Mouse (Mus musculus) G1E (cell line): Measurements from ENCODE around the gene Fgfr2. TPM values are rescaled to one million over a fixed set of nuclear protein-coding genes. Genes with fewer than 3 reads are reported as not detected.

Experiments
- ATAC-seq: 2 replicates; pipeline ENCODE4 v1.8.0; 2016; ENCODE audit warnings: mild to moderate bottlenecking; ENCODE audit not compliant: insufficient number of reproducible peaks, poor library complexity, low FRiP score, severe bottlenecking; ENCODE audit errors: extremely low read depth
- DNase-seq: peaks from one replicate; pipeline ENCODE4 v3.0.0; 2012; ENCODE audit warnings: low spot score
- H3K27me3 ChIP-seq: 2 replicates; pipeline ENCODE4 v1.6.1; 2012; ENCODE audit warnings: mild to moderate bottlenecking, low read length, inconsistent platforms; ENCODE audit not compliant: insufficient read depth
- H3K36me3 ChIP-seq: replicated peaks from 2 replicates; pipeline ENCODE3; 2012; ENCODE audit warnings: mild to moderate bottlenecking, inconsistent platforms
- H3K4me1 ChIP-seq: 2 replicates; pipeline ENCODE4 v1.6.1; 2012; ENCODE audit warnings: low read depth, low read length, inconsistent platforms, mixed read lengths; ENCODE audit not compliant: insufficient read depth
- H3K4me3 ChIP-seq: 2 replicates; pipeline ENCODE4 v1.5.1; 2012; ENCODE audit warnings: low read depth, mild to moderate bottlenecking, inconsistent platforms, low read length, moderate library complexity, mixed read lengths
- H3K9me3 ChIP-seq: replicated peaks from 2 replicates; pipeline ENCODE4 v1.6.1; 2012; ENCODE audit warnings: inconsistent platforms
- CTCF ChIP-seq: IDR thresholded peaks from 2 replicates; pipeline ENCODE4 v1.5.1; 2012; ENCODE audit warnings: low read depth, low read length, inconsistent platforms, mixed read lengths
- GATA1 ChIP-seq: IDR thresholded peaks from 2 replicates; pipeline ENCODE4 v1.6.1; 2012; ENCODE audit warnings: borderline replicate concordance, low read length, inconsistent platforms, mixed read lengths
- GATA2 ChIP-seq: IDR thresholded peaks from 2 replicates; pipeline ENCODE4 v1.6.1; 2012; ENCODE audit warnings: low read depth, low read length, inconsistent platforms, borderline replicate concordance
- POLR2AphosphoS5 ChIP-seq: IDR thresholded peaks from 2 replicates; pipeline ENCODE4 v1.6.1; 2012; ENCODE audit warnings: low read depth, low read length, inconsistent platforms; ENCODE audit not compliant: insufficient replicate concordance
- TAL1 ChIP-seq: conservative IDR thresholded peaks from 2 replicates; pipeline ENCODE4 v1.6.1; 2012; ENCODE audit warnings: low read depth, low read length, inconsistent platforms, mixed read lengths
- polyA plus RNA-seq: library from polyadenylated mRNA; stranded (reverse); fragments of >175 nt; gene quantifications from 2 replicates; pipeline ENCODE4 v1.2.3, GENCODE M21; 2012
- total RNA-seq, 2 experiments: library from RNA; stranded (forward) in 1 of 2; stranded (reverse) in 1 of 2; fragments of 200-1000 nt in 1 of 2; fragments of >200 nt in 1 of 2; fragmentation: Nextera tagmentation in 1 of 2; gene quantifications; 2 replicates each; pipeline ENCODE4 v1.2.3; 2014 to 2017

Gene Fgfr2
- total and polyA plus RNA-seq, 3 experiments, result 0.22 TPM; not detected in 2

DNA sequence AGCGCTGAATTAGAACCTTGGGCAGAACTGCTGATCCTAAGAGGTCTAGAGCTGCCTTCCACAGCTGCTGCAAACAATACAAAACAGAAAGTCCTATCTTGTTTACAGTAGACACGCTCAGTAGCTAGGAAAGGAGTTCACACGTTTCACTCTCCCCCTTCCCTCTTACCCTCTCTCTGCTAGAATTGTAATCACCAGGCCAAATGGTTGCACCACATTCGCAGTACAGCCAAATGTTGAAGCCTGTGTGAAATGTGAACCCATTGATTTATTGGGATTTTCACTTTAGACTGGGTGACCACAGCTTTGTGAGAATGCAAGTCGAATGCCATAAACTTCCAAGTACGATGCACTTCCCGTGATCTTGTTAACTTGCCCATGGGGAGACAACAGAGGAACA, 1028.5 kb downstream of the Fgfr2 start:
- no peak overlapping the region for H3K4me3 ChIP-seq
- no peak for DNase-seq
- ATAC-seq, result no peak
- H3K27me3 ChIP-seq, result no peaks in the 10 kb centered on the region
- no peak for TF ChIP-seq GATA2
- TF ChIP-seq TAL1, result no peak
- no peak for TF ChIP-seq GATA1
- no peak for TF ChIP-seq POLR2AphosphoS5
- no peak for TF ChIP-seq CTCF
- H3K9me3 ChIP-seq, result peaks cover 58% of the 10 kb centered on the region
- no peaks in the 10 kb centered on the region for H3K4me1 ChIP-seq
- no peaks in the 10 kb centered on the region for H3K36me3 ChIP-seq

- no peaks in the 10 kb centered on the region for H3K27me3 ChIP-seq
- TF ChIP-seq GATA2, result no peak
- no peak for TF ChIP-seq TAL1
- no peak for TF ChIP-seq POLR2AphosphoS5
- no peak for TF ChIP-seq CTCF
- no peak for TF ChIP-seq GATA1
- H3K4me1 ChIP-seq, result no peaks in the 10 kb centered on the region
- H3K36me3 ChIP-seq, result no peaks in the 10 kb centered on the region
- no peak overlapping the region for H3K4me3 ChIP-seq
- no peak for DNase-seq
- peaks cover 50% of the 10 kb centered on the region for H3K9me3 ChIP-seq
- ATAC-seq, result no peak
Measured at GRCm38 (mm10) chr7:132091551-132091950, 1031.6 kb downstream of the Fgfr2 start.

DNA sequence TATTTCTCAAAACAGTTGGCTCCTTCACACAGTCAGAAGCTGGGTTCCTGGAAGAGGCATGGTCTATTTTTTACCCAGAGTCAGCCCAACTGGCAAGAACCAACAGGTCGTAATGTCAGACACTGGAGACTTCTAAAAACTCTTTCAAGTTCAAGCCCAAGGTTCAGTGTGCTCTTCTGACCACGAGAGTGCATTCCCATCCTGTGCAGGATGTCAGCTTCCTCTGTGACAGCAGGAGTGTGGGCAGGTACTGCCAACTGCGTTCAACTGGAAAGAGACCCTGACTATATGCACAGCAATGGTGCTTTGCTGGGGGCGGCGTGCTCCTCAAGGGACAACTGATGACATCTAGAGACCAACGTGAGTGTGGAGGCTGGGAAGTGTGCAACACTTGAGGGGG, 1034.5 kb downstream of the Fgfr2 start:
- Histone ChIP-seq H3K27me3 (no peaks in the 10 kb centered on the region), H3K4me1 (no peaks in the 10 kb centered on the region)
- TF ChIP-seq CTCF, result no peak
- TF ChIP-seq GATA2, result no peak
- no peak for TF ChIP-seq GATA1
- no peak for TF ChIP-seq POLR2AphosphoS5
- no peak for TF ChIP-seq TAL1

GRCm38 (mm10) chr7:132088181-132088580, 1035.0 kb downstream of the Fgfr2 start:
- Histone ChIP-seq H3K4me1 (no peaks in the 10 kb centered on the region), H3K9me3 (peaks cover 32% of the 10 kb centered on the region), H3K27me3 (no peaks in the 10 kb centered on the region), H3K36me3 (no peaks in the 10 kb centered on the region), H3K4me3 (no peak overlapping the region)
- no peak for ATAC-seq
- TF ChIP-seq GATA1 (no peak), TAL1 (no peak), CTCF (no peak), POLR2AphosphoS5 (no peak), GATA2 (no peak)
- no peak for DNase-seq

More for the DNA sequence above, 1034.5 kb downstream of the Fgfr2 start:
- H3K9me3 ChIP-seq, result peaks cover 32% of the 10 kb centered on the region
- no peaks in the 10 kb centered on the region for H3K36me3 ChIP-seq
- DNase-seq, result no peak
- no peak for ATAC-seq
- no peak overlapping the region for H3K4me3 ChIP-seq

GRCm38 (mm10) chr7:132075825-132076224, 1047.3 kb downstream of the Fgfr2 start:
- Histone ChIP-seq H3K4me3 (no peak overlapping the region), H3K27me3 (no peaks in the 10 kb centered on the region), H3K36me3 (no peaks in the 10 kb centered on the region), H3K9me3 (peaks cover 68% of the 10 kb centered on the region), H3K4me1 (no peaks in the 10 kb centered on the region)
- no peak for DNase-seq
- no peak for TF ChIP-seq GATA1
- no peak for TF ChIP-seq POLR2AphosphoS5
- no peak for TF ChIP-seq GATA2
- no peak for TF ChIP-seq CTCF
- TF ChIP-seq TAL1, result no peak
- no peak for ATAC-seq

DNA sequence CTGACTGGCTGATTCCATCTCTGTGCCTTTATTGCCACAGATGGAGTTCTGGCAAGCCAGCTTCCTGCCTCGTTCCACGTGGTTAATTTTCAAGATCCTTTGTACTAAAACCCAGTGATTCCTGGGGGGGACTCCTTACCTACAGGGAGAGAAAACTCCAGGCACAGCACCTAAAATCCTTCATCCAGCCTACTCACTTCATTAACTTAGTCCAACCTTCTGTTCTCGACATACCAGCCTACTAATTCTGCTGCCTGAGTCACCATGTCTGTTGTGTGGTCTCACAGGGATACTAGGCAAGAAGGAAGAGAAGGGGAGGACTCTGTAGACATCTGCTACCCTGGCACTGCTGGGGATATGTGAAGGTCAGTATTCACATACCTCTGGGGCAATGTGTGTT, 1048.6 kb downstream of the Fgfr2 start:
- no peak overlapping the region for H3K4me3 ChIP-seq
- TF ChIP-seq GATA1 (no peak), TAL1 (no peak), POLR2AphosphoS5 (no peak), GATA2 (no peak), CTCF (no peak)
- ATAC-seq (no peak), DNase-seq (no peak)
- no peaks in the 10 kb centered on the region for H3K36me3 ChIP-seq
- H3K27me3 ChIP-seq, result no peaks in the 10 kb centered on the region
- H3K9me3 ChIP-seq, result peaks cover 70% of the 10 kb centered on the region
- no peaks in the 10 kb centered on the region for H3K4me1 ChIP-seq
